Mouse (Mus musculus) midbrain, embryonic 13.5 days (tissue): ENCODE measurements around the gene Fads2. TPM values are rescaled to one million over a fixed set of nuclear protein-coding genes. Genes with fewer than 3 reads are reported as not detected.

Experiments
- ATAC-seq: fragments of 200-750 bp; cut with Nextera tagmentation; 2 replicates; pipeline ENCODE4 v1.8.0; 2017; ENCODE audit warnings: mild to moderate bottlenecking, moderate TSS enrichment, moderate library complexity
- H3K27ac ChIP-seq: fragments of 300-500 bp; sonication (generic); 2 replicates; pipeline ENCODE4 v1.5.1; 2015; ENCODE audit warnings: inconsistent platforms, mild to moderate bottlenecking, moderate library complexity
- H3K27me3 ChIP-seq: fragments of 300-500 bp; sonication (generic); 2 replicates; pipeline ENCODE4 v1.6.1; 2015; ENCODE audit warnings: mild to moderate bottlenecking, inconsistent platforms
- H3K36me3 ChIP-seq: fragments of 300-500 bp; sonication (generic); 2 replicates; pipeline ENCODE4 v1.6.1; 2015; ENCODE audit warnings: mild to moderate bottlenecking, inconsistent platforms
- H3K4me1 ChIP-seq: fragments of 300-500 bp; sonication (generic); replicated peaks from 2 replicates; pipeline ENCODE4 v1.6.1; 2015; ENCODE audit warnings: inconsistent platforms
- H3K4me2 ChIP-seq: fragments of 300-500 bp; sonication (generic); replicated peaks from 2 replicates; pipeline ENCODE4 v1.6.1; 2015; ENCODE audit warnings: moderate library complexity, mild to moderate bottlenecking, inconsistent platforms
- H3K4me3 ChIP-seq: fragments of 300-500 bp; sonication (generic); replicated peaks from 2 replicates; pipeline ENCODE4 v1.5.1; 2015; ENCODE audit warnings: mild to moderate bottlenecking, inconsistent platforms
- H3K9ac ChIP-seq: fragments of 300-500 bp; sonication (generic); replicated peaks from 2 replicates; pipeline ENCODE4 v1.6.1; 2015; ENCODE audit warnings: mild to moderate bottlenecking, inconsistent platforms
- H3K9me3 ChIP-seq: fragments of 300-500 bp; sonication (generic); 2 replicates; pipeline ENCODE4 v1.6.1; 2016; ENCODE audit warnings: mild to moderate bottlenecking, inconsistent platforms
- WGBS: fragments of 180-500 bp; shearing (Covaris S2); methylation state at CpG from one replicate; pipeline ENCODE4 v1.1.7; 2015; 5-methylcytosine and 5-hydroxymethylcytosine counted together
- polyA plus RNA-seq: library from polyadenylated mRNA; unstranded; fragments of >200 nt; fragmentation: Nextera tagmentation; extraction: Ambion mirVana; gene quantifications from 2 replicates; pipeline ENCODE4 v1.2.1, GENCODE M21; 2015

Fads2 gene
- polyA plus RNA-seq, 1 experiment from 2014 or later: 173 TPM

DNA sequence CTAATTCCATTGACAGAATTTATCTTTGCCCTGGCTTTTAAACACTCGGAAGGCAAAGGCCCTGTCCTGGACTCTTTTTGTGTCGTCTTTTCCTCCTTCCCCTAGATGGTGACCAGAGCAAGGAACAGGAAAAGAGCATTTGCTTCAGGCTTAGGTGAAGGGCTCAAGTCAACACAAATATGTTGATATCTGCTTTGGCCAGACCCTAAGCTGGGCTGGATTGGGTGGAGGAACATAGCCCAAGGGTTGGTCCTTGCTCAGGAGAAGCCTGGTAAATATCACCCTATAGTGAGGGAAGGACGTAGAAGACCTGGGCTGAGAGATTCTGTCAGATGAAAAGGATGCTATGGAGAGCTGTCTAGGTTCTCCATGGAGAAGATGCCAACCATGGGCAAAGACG is 85.4 kb downstream of the Fads2 start:
- H3K27ac ChIP-seq: no peak overlapping the region
- H3K9me3 ChIP-seq: no peaks in the 10 kb centered on the region
- H3K4me1 ChIP-seq: peaks cover 19% of the 10 kb centered on the region
- H3K4me3 ChIP-seq: no peak overlapping the region
- H3K4me2 ChIP-seq: no peak overlapping the region
- H3K9ac ChIP-seq: no peak overlapping the region
- WGBS: 92% methylated on average over 4 of the region's 4 CpGs
- H3K36me3 ChIP-seq: no peaks in the 10 kb centered on the region
- ATAC-seq: no peak
- peaks cover 10% of the 10 kb centered on the region for H3K27me3 ChIP-seq

DNA sequence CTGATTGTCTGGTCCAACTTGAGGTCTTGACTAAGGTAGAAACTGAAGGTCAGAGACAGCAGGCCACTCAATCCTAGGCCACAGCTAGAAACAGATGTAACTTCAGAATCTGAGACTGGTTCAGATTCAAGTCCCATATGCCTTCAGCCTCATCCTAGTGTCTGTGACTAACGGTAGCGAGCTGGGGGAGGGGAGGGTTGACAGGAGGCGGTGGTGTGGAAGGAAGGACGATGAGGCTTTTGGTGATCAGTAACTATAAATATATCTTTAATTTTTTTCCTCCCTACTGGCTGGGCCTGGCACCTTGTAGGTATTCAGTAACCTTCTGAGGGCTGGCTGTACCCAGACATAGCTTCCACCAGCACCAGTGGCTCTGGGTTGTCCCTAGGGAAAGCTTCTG is 86.1 kb downstream of the Fads2 start:
- H3K9ac ChIP-seq: no peak overlapping the region
- H3K27me3 ChIP-seq: peaks cover 10% of the 10 kb centered on the region

DNA sequence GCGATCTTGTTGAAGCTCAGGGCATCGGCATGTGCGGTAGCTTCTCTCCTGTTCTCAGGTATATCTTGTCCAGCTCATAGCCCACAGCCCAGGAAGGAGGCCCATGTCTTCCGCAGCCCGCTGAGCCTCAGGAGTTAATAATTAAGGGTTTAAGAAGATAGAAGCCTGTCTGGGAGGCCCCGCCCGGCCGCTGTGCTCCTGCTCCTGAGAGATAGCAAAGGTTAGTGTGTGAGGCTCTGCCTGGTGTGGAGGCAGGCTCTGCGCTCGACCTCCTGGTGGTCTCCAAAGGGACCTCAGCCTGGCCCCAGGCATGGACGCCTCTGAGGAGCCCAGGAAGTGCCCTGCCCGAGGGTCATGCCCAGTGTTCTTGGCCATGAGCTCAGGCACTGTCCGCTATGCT is 86.7 kb downstream of the Fads2 start:
- Histone ChIP-seq H3K4me3 (no peak overlapping the region), H3K27me3 (peaks cover 8% of the 10 kb centered on the region), H3K9ac (no peak overlapping the region), H3K27ac (no peak overlapping the region), H3K4me1 (peaks cover 19% of the 10 kb centered on the region), H3K9me3 (no peaks in the 10 kb centered on the region), H3K36me3 (no peaks in the 10 kb centered on the region), H3K4me2 (no peak overlapping the region)
- 85% methylated on average over 13 of the region's 13 CpGs for WGBS
- ATAC-seq: no peak

More for the DNA sequence above, 86.1 kb downstream of the Fads2 start:
- peaks cover 19% of the 10 kb centered on the region for H3K4me1 ChIP-seq
- ATAC-seq: no peak
- 86% methylated on average over 4 of the region's 4 CpGs for WGBS
- H3K9me3 ChIP-seq: no peaks in the 10 kb centered on the region
- no peak overlapping the region for H3K4me3 ChIP-seq
- H3K36me3 ChIP-seq: no peaks in the 10 kb centered on the region
- H3K27ac ChIP-seq: no peak overlapping the region
- no peak overlapping the region for H3K4me2 ChIP-seq

DNA sequence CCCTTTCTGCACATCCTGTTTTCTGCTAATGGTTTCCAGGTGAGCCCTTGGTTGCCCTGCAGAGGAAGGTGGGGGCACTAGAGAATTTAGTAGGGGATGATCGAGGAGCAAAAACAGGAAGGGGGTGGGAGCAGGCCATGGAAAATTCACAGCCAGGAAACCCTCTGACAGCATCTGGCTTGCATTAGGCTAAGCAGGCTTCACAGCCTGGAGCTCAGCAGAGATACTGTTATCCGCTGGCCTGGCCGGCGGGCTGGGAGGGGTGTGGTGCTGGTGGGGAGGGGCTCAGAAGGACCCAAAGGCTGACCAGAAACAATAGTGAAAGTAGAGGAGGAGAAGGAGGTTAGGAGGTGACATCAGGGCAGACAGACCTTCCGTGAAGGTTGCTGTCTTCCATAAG is 87.6 kb downstream of the Fads2 start:
- no peaks in the 10 kb centered on the region for H3K9me3 ChIP-seq
- no peak overlapping the region for H3K4me3 ChIP-seq
- ATAC-seq: no peak
- peaks cover 12% of the 10 kb centered on the region for H3K4me1 ChIP-seq
- H3K4me2 ChIP-seq: no peak overlapping the region
- no peak overlapping the region for H3K9ac ChIP-seq
- WGBS: 77% methylated on average over 5 of the region's 5 CpGs
- H3K36me3 ChIP-seq: no peaks in the 10 kb centered on the region
- H3K27ac ChIP-seq: no peak overlapping the region
- no peaks in the 10 kb centered on the region for H3K27me3 ChIP-seq

DNA sequence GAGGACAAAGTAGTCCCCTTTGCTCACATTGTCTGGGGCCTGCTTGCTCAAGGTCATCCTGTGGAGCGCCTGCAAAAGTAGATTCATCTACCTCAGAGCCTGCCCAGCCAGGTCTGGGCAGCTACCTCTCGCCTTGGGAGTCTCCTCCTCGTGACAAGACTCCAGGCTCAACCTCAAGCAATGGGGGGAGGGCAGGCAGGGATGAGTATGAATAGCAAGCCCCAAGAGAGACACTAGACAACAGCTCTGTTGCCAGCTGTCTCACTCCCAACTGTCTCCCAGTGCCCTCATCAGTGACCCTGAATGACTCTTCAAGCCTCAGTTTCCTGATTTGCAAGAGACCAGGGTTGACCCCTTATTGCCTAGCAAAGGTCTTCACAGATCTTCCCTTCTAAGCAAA is 88.2 kb downstream of the Fads2 start:
- H3K36me3 ChIP-seq: no peaks in the 10 kb centered on the region
- peaks cover 6% of the 10 kb centered on the region for H3K4me1 ChIP-seq
- no peaks in the 10 kb centered on the region for H3K9me3 ChIP-seq
- no peak overlapping the region for H3K4me2 ChIP-seq
- H3K27ac ChIP-seq: no peak overlapping the region
- peak overlapping the region; percentile 50; the same call in 1 of the 2 replicates for H3K9ac ChIP-seq
- WGBS: 66% methylated on average over 3 of the region's 3 CpGs
- H3K4me3 ChIP-seq: no peak overlapping the region
- H3K27me3 ChIP-seq: no peaks in the 10 kb centered on the region
- ATAC-seq: no peak

DNA sequence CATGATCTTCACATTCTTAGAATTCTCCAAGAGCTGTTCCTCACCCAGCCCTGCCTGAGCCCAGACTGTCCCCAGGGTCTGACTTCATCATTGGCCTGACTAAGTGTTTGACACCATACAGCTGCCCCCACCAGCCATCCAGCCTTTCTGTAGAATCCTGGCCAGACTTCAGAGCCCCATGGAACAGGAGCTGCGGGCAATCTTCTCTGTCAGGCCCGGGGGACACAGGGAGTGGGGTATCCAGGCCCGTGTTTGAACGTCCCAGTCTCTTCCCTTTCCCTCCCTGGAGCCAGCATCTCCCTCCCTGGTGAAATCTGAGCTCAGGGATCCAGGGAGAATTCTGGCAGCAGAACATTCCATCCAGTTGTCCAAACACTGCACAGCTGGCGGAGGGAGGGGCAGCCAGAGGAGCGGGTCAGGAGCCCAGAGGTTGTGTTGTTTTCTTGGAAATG is 88.7 kb downstream of the Fads2 start:
- Histone ChIP-seq H3K4me2 (no peak overlapping the region), H3K27ac (no peak overlapping the region), H3K4me1 (peaks cover 3% of the 10 kb centered on the region; the same call in 1 of the 2 replicates), H3K27me3 (no peaks in the 10 kb centered on the region), H3K36me3 (no peaks in the 10 kb centered on the region), H3K9me3 (no peaks in the 10 kb centered on the region), H3K4me3 (no peak overlapping the region), H3K9ac (peak overlapping the region; percentile 50)
- ATAC-seq: no peak
- 65% methylated on average over 6 of the region's 6 CpGs for WGBS

Other genes starting within 250 kb of the Fads2 start
- 46.6 and 47.1 TPM in 2 replicates for gene Incenp, start 202.2 kb downstream of the Fads2 start, polyA plus RNA-seq
- gene Fth1, start 121.1 kb downstream of the Fads2 start, polyA plus RNA-seq: 1,344 and 1,356 TPM in 2 replicates
- gene Best1, start 100.1 kb downstream of the Fads2 start, polyA plus RNA-seq: 1.8 and 2.0 TPM in 2 replicates
- 21.0 and 21.4 TPM in 2 replicates for gene Rab3il1, start 100.1 kb downstream of the Fads2 start, polyA plus RNA-seq
- gene Fads3, start 60.2 kb downstream of the Fads2 start, polyA plus RNA-seq: 8.7 and 9.1 TPM in 2 replicates
- 173 and 178 TPM in 2 replicates for gene Fads1, start 81.1 kb upstream of the Fads2 start, polyA plus RNA-seq
- gene Tmem258, start 102.3 kb upstream of the Fads2 start, polyA plus RNA-seq: 386 and 396 TPM in 2 replicates
- gene Fen1, start 102.4 kb upstream of the Fads2 start, polyA plus RNA-seq: 47.9 and 49.6 TPM in 2 replicates
- gene Myrf, start 139.0 kb upstream of the Fads2 start, polyA plus RNA-seq: 0.58 and 0.77 TPM in 2 replicates
- gene Dagla, start 203.1 kb upstream of the Fads2 start, polyA plus RNA-seq: 5.1 and 5.3 TPM in 2 replicates